Mouse (Mus musculus) ES-E14 (cell line): ENCODE data around the gene Dlg2.

Source experiments
- CHD2 ChIP-seq: IDR thresholded peaks from 2 replicates; pipeline ENCODE4 v1.6.1; 2014; ENCODE audit warnings: mild to moderate bottlenecking, low read depth, low read length, inconsistent platforms
- HCFC1 ChIP-seq: IDR thresholded peaks from 2 replicates; pipeline ENCODE4 v1.6.1; 2012; ENCODE audit warnings: low read length, inconsistent platforms, borderline replicate concordance; ENCODE audit not compliant: insufficient read depth

- TF ChIP-seq CHD2 (no peak), HCFC1 (no peak)
Measured at GRCm38 (mm10) chr7:92134301-92134700, 1657.8 kb downstream of the Dlg2 start.
